Mouse (Mus musculus): ENCODE measurements at regions not wholly inside any gene's neighbourhood (a gene's known extent, or its start where the extent isn't known, plus 50 kb on each side); places are given as distances from the start of the nearest gene placed in this dataset.

GRCm38 (mm10) chr10:123843604-123844003 lies 579.8 kb downstream of the Fam19a2 start:
- TF ChIP-seq CTCF (IDR thresholded peaks at IDR 0.05; ENCODE audit: borderline replicate concordance, insufficient read depth, low read length) (no peak), POLR2A (IDR thresholded peaks at IDR 0.05; ENCODE audit: low read depth, low read length) (no peak)

Data from embryonic fibroblast, embryonic 13.5 days (primary cell).